ENCODE assay signal across 8 mouse cellular contexts in the genomic region with DNA sequence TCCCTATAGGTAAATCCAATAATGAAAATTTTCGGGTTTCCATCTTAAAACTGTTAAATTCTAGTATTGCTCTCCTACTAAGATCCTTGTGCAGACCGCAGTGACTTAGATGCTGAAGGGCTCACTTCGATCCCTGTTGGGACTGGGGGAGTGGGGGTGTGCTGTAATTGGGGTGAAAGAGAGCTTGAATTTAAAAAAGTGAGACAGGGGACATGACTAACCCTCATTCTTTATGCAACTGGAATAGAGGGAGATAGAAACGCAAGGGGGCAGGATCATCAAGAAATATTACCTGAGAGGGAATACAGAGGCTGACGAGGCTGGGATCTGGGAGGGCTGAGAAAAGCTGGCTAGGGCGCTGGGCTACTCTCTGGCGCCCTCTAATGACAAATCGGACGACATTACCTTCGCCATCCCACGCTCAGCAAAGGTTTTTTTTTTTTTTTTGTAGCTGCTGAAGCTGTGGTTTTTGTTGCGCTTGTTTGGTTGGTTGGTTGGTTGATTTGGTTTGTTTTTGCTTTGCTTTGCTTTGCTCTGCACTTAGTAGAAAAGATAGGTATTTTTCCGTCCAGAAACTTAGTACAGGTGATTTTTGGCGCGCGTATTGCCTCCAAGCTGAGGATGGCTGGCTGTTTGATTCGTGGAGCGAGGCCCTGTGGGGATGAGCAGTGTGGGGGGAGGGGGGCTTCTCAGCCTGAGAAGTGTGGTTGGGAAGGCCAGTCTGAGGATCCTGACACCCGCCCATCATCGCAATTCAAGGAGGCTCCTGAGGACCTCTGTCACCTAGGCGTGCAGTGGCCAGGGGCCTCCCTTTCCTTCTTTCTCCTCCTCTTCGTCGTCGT. TPM values are rescaled to one million over a fixed set of nuclear protein-coding genes. Genes with fewer than 3 reads are reported as not detected.
DNase-seq lines count a peak whose midpoint lies in the region; ATAC-seq and TF ChIP-seq lines count a peak whose summit lies in the region.

No protein-coding gene starts in this region.

- no peaks in the 10 kb centered on the region for H3K36me3 ChIP-seq in forebrain, postnatal 0 days (ENCODE audit: insufficient read depth)
- no peaks in the 10 kb centered on the region for H3K36me3 ChIP-seq in midbrain, embryonic 13.5 days

- H3K27ac ChIP-seq in forebrain, postnatal 0 days (ENCODE audit: low read depth, low read length) = peak overlapping the region; percentile 86
- peak overlapping the region; percentile 86 for H3K27ac ChIP-seq in midbrain, embryonic 13.5 days

- DNase-seq in frontal cortex, postnatal 10 days (ENCODE audit: low spot score in 2 of 2) = no peak
- DNase-seq in thymus, postnatal 0 days (ENCODE audit: low spot score) = peak; percentile 20
- no peak for DNase-seq in thymus, postnatal 14 days
- DNase-seq in forebrain, postnatal 0 days = peak; percentile 90
- DNase-seq in MN1 (ENCODE audit: low spot score) = no peak
- DNase-seq in spleen, adult 12 weeks (ENCODE audit: low spot score) = no peak

- no peaks in the 10 kb centered on the region for H3K9me3 ChIP-seq in forebrain, postnatal 0 days (ENCODE audit: low read length)
- no peaks in the 10 kb centered on the region for H3K9me3 ChIP-seq in midbrain, embryonic 13.5 days

- 3% methylated on average over 24 of the region's 24 CpGs for WGBS in forebrain, postnatal 0 days
- WGBS in midbrain, embryonic 13.5 days = 3% methylated on average over 24 of the region's 24 CpGs

- peak; percentile 69 for ATAC-seq in frontal cortex, adult (ENCODE audit: low TSS enrichment)
- ATAC-seq in forebrain, postnatal 0 days = peak; percentile 84
- peak; percentile 73 for ATAC-seq in midbrain, embryonic 13.5 days

- TF ChIP-seq CTCF in forebrain, postnatal 0 days (IDR thresholded peaks at IDR 0.05; ENCODE audit: low read depth) = peak; percentile 84

- no peaks in the 10 kb centered on the region for H3K27me3 ChIP-seq in forebrain, postnatal 0 days (ENCODE audit: insufficient read depth, low read length)
- peaks cover 24% of the 10 kb centered on the region for H3K27me3 ChIP-seq in midbrain, embryonic 13.5 days

- H3K4me1 ChIP-seq in forebrain, postnatal 0 days (ENCODE audit: insufficient read depth) = no peaks in the 10 kb centered on the region
- H3K4me1 ChIP-seq in midbrain, embryonic 13.5 days (replicated peaks) = peaks cover 65% of the 10 kb centered on the region

- peak overlapping the region; percentile 40 for H3K4me3 ChIP-seq in forebrain, postnatal 0 days (ENCODE audit: low read depth, low read length)
- peak overlapping the region; percentile 42 for H3K4me3 ChIP-seq in midbrain, embryonic 13.5 days (replicated peaks)

- peak overlapping the region; percentile 63 for H3K4me2 ChIP-seq in forebrain, postnatal 0 days (ENCODE audit: low read depth)
- peak overlapping the region; percentile 71 for H3K4me2 ChIP-seq in midbrain, embryonic 13.5 days (replicated peaks)

- peak overlapping the region; percentile 65 for H3K9ac ChIP-seq in forebrain, postnatal 0 days
- H3K9ac ChIP-seq in midbrain, embryonic 13.5 days (replicated peaks) = peak overlapping the region; percentile 65

RNA-seq across cellular contexts. Expression of gene Sox2, which starts 11.0 kb away (rescaled TPM):
- 0.23 TPM in 1 of 2 replicates, not detected in the other for polyA plus RNA-seq in thymus, postnatal 0 days (2015; fragmentation: Nextera tagmentation; extraction: Ambion mirVana)
- total RNA-seq in forebrain, postnatal 0 days (2014; rRNA removed) = 80.9 and 120 TPM in 2 replicates
- 23.1 and 31.0 TPM in 2 replicates for polyA plus RNA-seq in forebrain, postnatal 0 days (2015; fragmentation: Nextera tagmentation; extraction: Ambion mirVana)
- 27.8 and 28.2 TPM in 2 replicates for polyA plus RNA-seq in midbrain, embryonic 13.5 days (2015; fragmentation: Nextera tagmentation; extraction: Ambion mirVana)

Comparison
In these comparisons a context has a peak if more than half of its experiments do, and no peak if none do; other contexts are left out.
1. DNase-seq: peak in thymus, postnatal 0 days (single experiment) and forebrain, postnatal 0 days (single experiment); none in frontal cortex, postnatal 10 days (0 of 2), thymus, postnatal 14 days (single experiment), MN1 (single experiment) and spleen, adult 12 weeks (single experiment).
2. RNA of gene Sox2, which starts 11.0 kb away (polyA plus RNA-seq): 23.1 to 31.0 TPM in forebrain, postnatal 0 days and 27.8 to 28.2 TPM in midbrain, embryonic 13.5 days; 0.23 TPM in thymus, postnatal 0 days; every median in the first group is over 10 times any median in the second.
3. Peak in every context shown above with its lines, with median percentiles within 50 percentile points of each other: ATAC-seq.